Mouse (Mus musculus) midbrain, embryonic 11.5 days (tissue): ENCODE results near the gene Itsn1. TPM values are rescaled to one million over a fixed set of nuclear protein-coding genes. Genes with fewer than 3 reads are reported as not detected.

ENCODE experiments used
- ATAC-seq: fragments of 200-750 bp; cut with Nextera tagmentation; 2 replicates; pipeline ENCODE4 v1.8.0; 2017; ENCODE audit warnings: moderate TSS enrichment, moderate library complexity; ENCODE audit not compliant: low FRiP score
- DNase-seq: peaks from one replicate; pipeline ENCODE4 v3.0.0; 2015; ENCODE audit warnings: low spot score; ENCODE audit errors: missing footprints
- H3K27ac ChIP-seq: fragments of 300-500 bp; sonication (generic); 2 replicates; pipeline ENCODE4 v1.5.1; 2014; ENCODE audit warnings: low read depth, low read length
- H3K27me3 ChIP-seq: fragments of 300-500 bp; sonication (generic); 2 replicates; pipeline ENCODE4 v1.6.1; 2014; ENCODE audit warnings: mild to moderate bottlenecking, low read length, moderate library complexity, mixed read lengths; ENCODE audit not compliant: control insufficient read depth, insufficient read depth
- H3K36me3 ChIP-seq: fragments of 300-500 bp; sonication (generic); 2 replicates; pipeline ENCODE4 v1.6.1; 2014; ENCODE audit warnings: mild to moderate bottlenecking, low read length, moderate library complexity, mixed read lengths; ENCODE audit not compliant: control insufficient read depth, insufficient read depth
- H3K4me1 ChIP-seq: fragments of 300-500 bp; sonication (generic); 2 replicates; pipeline ENCODE4 v1.6.1; 2014; ENCODE audit warnings: low read length; ENCODE audit not compliant: control insufficient read depth, insufficient read depth
- H3K4me2 ChIP-seq: fragments of 300-500 bp; sonication (generic); 2 replicates; pipeline ENCODE4 v1.6.1; 2014; ENCODE audit warnings: mild to moderate bottlenecking, moderate library complexity
- H3K4me3 ChIP-seq: fragments of 300-500 bp; sonication (generic); 2 replicates; pipeline ENCODE4 v1.5.1; 2014; ENCODE audit warnings: low read depth, low read length
- H3K9ac ChIP-seq: fragments of 300-500 bp; sonication (generic); 2 replicates; pipeline ENCODE4 v1.6.1; 2014; ENCODE audit warnings: low read length
- H3K9me3 ChIP-seq: fragments of 300-500 bp; sonication (generic); 2 replicates; pipeline ENCODE4 v1.6.1; 2016; ENCODE audit warnings: low read length; ENCODE audit not compliant: control insufficient read depth
- WGBS: fragments of 180-500 bp; shearing (Covaris S2); extraction: QIAGEN DNeasy Blood & Tissue Kit; methylation state at CpG from one replicate; pipeline ENCODE4 v1.1.7; 2014; 5-methylcytosine and 5-hydroxymethylcytosine counted together
- polyA plus RNA-seq: library from polyadenylated mRNA; unstranded; fragments of >200 nt; fragmentation: Nextera tagmentation; extraction: Ambion mirVana; gene quantifications from 2 replicates; pipeline ENCODE4 v1.2.1, GENCODE M21; 2014

Gene Itsn1
- polyA plus RNA-seq, 1 experiment from 2014 or later, result 54.8 TPM

DNA sequence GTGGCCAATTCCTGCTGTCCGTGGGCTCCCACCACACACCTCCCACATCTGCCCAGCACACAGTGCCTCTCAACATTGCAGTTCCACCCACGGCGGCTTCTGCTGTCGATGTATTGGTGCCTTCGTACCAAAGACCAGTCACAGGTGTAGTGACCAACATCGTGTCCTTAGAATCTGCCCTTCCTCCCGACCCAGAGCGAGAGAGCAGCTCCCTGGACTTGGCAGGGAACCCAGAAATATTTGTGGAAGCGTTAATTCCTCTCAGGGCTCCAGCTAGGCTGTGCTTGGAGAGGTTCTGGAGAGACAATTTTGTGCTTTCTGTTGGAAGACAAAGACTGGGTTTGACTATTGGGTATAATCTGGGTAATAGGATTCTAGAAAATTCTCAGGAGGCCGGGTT, 217.2 kb downstream of the Itsn1 start:
- no peaks in the 10 kb centered on the region for H3K9me3 ChIP-seq
- 86% methylated on average over 10 of the region's 10 CpGs for WGBS
- DNase-seq (peak; percentile 79), ATAC-seq (no peak)
- no peaks in the 10 kb centered on the region for H3K36me3 ChIP-seq
- no peaks in the 10 kb centered on the region for H3K4me1 ChIP-seq
- H3K4me3 ChIP-seq, result no peak overlapping the region
- no peaks in the 10 kb centered on the region for H3K27me3 ChIP-seq
- H3K9ac ChIP-seq, result no peak overlapping the region
- no peak overlapping the region for H3K4me2 ChIP-seq
- H3K27ac ChIP-seq, result no peak overlapping the region

DNA sequence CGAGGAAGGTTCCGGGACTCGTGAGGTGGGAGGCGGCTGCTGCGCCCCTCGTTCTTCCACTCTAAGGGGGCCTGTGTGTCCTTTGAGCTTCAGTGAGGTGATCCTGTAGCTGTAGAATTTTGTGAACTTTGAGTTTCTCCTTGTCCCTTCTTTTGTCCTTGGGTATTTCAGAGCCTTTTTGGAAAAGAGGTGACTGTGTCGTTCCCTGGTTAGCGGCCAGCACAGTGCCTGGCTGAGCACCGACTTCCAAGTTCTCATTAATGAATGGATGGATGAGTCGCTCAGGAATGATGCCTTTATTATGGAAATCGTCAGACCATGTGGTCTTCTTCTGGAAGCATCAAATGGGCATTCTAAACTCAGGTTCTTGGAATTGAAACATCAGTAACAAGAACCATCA, 218.0 kb downstream of the Itsn1 start:
- Histone ChIP-seq H3K27me3 (no peaks in the 10 kb centered on the region), H3K4me3 (no peak overlapping the region), H3K9ac (no peak overlapping the region), H3K4me2 (no peak overlapping the region), H3K4me1 (no peaks in the 10 kb centered on the region), H3K27ac (no peak overlapping the region), H3K36me3 (no peaks in the 10 kb centered on the region), H3K9me3 (no peaks in the 10 kb centered on the region)
- ATAC-seq, result no peak
- DNase-seq, result no peak
- WGBS, result 72% methylated on average over 11 of the region's 11 CpGs

DNA sequence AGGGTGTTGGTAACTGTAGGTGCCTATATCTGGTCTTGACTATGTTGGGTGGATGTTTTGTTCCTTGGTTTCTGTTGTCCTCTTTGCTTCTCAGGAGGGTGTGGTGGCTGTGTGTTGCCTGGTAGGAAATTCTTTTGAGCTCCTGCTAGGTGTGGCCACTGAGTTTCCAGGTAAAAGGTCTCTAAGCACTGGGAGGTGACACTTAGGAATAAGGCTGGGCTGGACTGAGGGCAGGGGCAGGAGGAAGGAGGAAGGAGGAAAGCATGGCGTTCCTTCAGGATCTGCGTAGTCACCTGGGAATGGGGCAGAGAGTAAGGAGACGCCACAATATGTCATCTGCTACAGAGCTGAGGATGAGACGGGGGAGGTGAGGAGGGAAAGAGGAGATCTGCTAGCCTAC, 224.9 kb downstream of the Itsn1 start:
- H3K27me3 ChIP-seq, result no peaks in the 10 kb centered on the region
- no peaks in the 10 kb centered on the region for H3K4me1 ChIP-seq
- ATAC-seq (no peak), DNase-seq (no peak)
- H3K4me3 ChIP-seq, result no peak overlapping the region
- H3K9ac ChIP-seq, result no peak overlapping the region
- H3K36me3 ChIP-seq, result no peaks in the 10 kb centered on the region
- no peak overlapping the region for H3K4me2 ChIP-seq
- H3K9me3 ChIP-seq, result no peaks in the 10 kb centered on the region
- WGBS, result 88% methylated on average over 4 of the region's 4 CpGs
- H3K27ac ChIP-seq, result no peak overlapping the region

DNA sequence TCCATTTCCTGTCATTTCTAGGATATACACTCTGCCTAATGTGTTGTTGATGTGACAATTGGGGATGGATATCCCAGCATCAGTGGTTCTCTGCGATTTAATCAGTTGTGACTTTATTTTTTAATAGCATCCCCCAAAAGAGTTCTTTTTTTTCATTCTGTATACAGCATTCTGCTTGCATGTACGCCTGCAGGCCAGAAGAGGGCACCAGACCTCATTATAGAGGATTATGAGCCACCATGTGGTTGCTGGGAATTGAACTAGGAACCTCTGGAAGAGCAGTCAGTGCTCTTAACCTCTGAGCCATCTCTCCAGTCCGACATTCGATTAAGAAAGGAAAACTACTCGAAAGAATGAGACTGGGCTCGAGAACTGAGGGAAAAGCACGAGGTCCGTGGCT, 225.7 kb downstream of the Itsn1 start:
- DNase-seq (no peak), ATAC-seq (no peak)
- Histone ChIP-seq H3K27ac (no peak overlapping the region), H3K27me3 (no peaks in the 10 kb centered on the region), H3K4me1 (no peaks in the 10 kb centered on the region), H3K4me2 (no peak overlapping the region), H3K9ac (no peak overlapping the region), H3K36me3 (no peaks in the 10 kb centered on the region), H3K4me3 (no peak overlapping the region), H3K9me3 (no peaks in the 10 kb centered on the region)
- 87% methylated on average over 8 of the region's 8 CpGs for WGBS

DNA sequence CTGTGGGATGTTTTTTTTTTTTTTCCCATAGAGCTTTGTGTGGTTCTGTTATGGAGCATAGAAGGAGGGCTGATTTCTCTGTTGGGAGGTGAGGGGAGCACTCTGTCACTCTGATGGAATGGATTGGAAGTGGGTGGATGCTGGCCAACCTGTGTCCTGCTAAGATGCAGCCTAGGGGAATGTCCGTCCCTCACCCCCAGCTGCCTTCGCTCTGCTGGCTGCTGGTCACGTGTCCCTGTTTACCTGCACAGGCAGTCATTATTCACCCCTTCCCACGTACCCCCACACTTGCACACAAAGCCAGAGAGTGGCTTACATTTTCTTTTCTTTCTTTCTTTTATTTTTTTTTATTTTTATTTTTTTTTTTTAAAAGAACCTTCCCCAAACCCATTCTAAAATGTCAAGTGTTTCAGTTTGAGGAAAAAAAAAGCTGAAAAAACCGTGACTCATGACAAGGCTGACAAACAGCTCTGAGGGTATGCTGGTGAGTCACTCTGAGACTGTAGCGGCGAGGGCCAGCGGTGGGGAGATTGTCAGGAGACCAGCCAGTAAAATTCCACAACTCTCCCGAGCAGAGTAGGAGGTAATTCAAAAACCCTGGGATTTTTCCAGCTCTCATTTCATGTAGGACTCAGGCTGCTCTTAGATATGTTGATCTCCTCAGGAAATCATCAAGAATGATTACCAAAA, 233.3 kb downstream of the Itsn1 start:
- Histone ChIP-seq H3K27ac (peak overlapping the region; percentile 52; the same call in 1 of the 2 replicates), H3K9me3 (no peaks in the 10 kb centered on the region), H3K4me1 (peaks cover 20% of the 10 kb centered on the region; the same call in 1 of the 2 replicates), H3K9ac (peak overlapping the region; percentile 39; the same call in 1 of the 2 replicates), H3K36me3 (no peaks in the 10 kb centered on the region), H3K27me3 (no peaks in the 10 kb centered on the region), H3K4me2 (peak overlapping the region; percentile 30; the same call in 1 of the 2 replicates), H3K4me3 (no peak overlapping the region)
- 20% methylated on average over 9 of the region's 9 CpGs for WGBS
- peak; percentile 59 for ATAC-seq
- peak; percentile 89 for DNase-seq

DNA sequence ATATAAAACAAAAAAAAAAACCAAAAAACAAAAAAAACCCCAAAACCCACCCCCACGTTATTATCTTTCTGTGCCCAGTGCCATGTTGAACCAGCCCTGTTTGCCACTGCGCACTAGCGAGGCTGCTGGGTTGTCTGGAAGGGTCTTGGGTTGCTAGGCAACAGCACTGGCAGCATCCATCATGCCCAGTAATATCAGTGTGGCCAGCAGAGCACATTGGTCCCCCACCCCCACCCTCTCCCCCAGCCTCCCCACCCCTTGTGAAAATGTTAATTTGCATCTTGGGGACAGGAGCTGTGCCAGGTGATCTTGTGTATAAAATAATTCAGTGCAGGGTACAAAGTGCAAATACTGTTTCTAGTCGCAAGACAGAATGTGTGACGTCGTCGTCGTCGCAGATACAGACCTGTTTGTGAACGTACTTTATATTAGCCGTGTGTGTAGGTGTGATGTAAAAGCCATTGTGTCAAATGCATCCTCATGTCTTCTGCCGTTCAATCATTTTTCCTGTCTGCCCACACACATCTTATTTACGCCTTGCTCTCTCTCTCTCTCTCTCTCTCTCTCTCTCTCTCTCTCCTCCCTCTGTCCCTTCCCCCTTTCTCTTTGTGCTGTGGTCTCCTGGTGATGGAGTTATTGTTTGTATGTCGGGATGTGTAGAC, 233.9 kb downstream of the Itsn1 start:
- H3K9ac ChIP-seq, result peak overlapping the region; percentile 39; the same call in 1 of the 2 replicates
- peak; percentile 93 for ATAC-seq

DNA sequence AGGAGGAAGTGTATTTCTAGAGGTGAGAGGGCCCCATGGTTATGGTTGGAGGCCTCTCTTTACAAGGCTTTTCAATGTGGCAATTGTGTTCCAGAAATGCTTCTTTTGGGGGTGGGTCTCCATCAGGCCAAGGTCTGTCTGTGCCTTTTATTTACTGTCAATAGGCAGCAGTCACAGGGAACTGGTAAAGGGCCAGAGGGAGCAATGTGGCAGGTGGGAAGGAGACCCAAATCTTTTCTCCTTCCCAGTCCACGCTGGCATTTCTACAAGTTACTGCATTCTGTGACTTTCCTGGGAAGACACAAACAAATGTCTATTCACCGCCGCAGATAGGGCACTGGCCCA, 234.4 kb downstream of the Itsn1 start:
- H3K27ac ChIP-seq, result peak overlapping the region; percentile 32; the same call in 1 of the 2 replicates
- H3K4me2 ChIP-seq, result no peak overlapping the region
- ATAC-seq (no peak), DNase-seq (no peak)
- peaks cover 20% of the 10 kb centered on the region; the same call in 1 of the 2 replicates for H3K4me1 ChIP-seq
- WGBS, result 71% methylated on average over 3 of the region's 3 CpGs
- H3K36me3 ChIP-seq, result no peaks in the 10 kb centered on the region
- no peak overlapping the region for H3K9ac ChIP-seq
- no peak overlapping the region for H3K4me3 ChIP-seq
- H3K27me3 ChIP-seq, result no peaks in the 10 kb centered on the region
- H3K9me3 ChIP-seq, result no peaks in the 10 kb centered on the region

More for the DNA sequence above, 233.9 kb downstream of the Itsn1 start:
- H3K4me2 ChIP-seq, result peak overlapping the region; percentile 30; the same call in 1 of the 2 replicates
- peak overlapping the region; percentile 52; the same call in 1 of the 2 replicates for H3K27ac ChIP-seq
- DNase-seq, result peak; percentile 90
- H3K36me3 ChIP-seq, result no peaks in the 10 kb centered on the region
- H3K4me1 ChIP-seq, result peaks cover 20% of the 10 kb centered on the region; the same call in 1 of the 2 replicates
- no peaks in the 10 kb centered on the region for H3K27me3 ChIP-seq
- 44% methylated on average over 14 of the region's 14 CpGs for WGBS
- H3K4me3 ChIP-seq, result no peak overlapping the region
- H3K9me3 ChIP-seq, result no peaks in the 10 kb centered on the region

DNA sequence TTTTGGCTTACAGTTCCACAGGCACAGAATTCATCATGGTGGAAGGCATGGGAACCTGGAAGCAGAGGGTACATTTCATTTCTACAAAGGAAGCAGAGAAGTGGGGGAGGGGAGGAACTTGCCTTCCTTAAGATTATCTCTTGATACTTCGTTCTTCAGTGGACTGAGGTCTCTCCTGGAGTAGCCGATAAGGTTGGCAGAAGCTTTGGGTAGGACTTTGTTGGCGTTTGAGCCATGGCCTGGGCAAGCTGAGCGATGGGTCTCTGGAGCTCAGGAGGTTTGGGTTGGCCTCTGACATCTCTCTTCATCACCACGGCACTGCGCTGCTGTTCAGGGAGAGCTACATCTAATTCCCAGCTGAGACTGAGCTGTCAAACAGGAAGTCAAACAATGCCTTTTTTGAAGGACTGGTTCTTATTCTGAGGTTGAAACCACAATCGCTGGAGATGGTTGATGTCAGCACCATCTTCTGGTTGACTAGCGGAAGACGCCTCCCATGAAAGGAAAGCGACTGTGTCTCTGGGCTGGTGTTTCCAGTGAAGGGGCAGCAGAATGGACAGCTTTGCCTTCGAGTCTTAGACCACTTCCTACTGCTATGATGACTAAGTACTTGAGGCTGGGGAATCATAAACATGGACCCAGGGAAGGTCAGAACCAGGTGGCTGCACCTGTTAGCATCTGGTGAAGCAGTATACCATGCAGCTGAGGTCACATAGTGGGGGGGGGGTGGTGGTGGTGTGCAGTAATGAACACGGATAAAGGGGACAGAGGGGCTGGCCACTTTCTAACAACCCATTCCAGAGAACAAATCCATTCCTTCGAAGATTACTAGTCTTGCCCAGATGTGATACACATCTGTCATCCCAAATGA, 235.5 kb downstream of the Itsn1 start:
- WGBS, result 85% methylated on average over 13 of the region's 13 CpGs
- Histone ChIP-seq H3K9ac (no peak overlapping the region), H3K4me3 (no peak overlapping the region), H3K36me3 (no peaks in the 10 kb centered on the region), H3K4me1 (peaks cover 20% of the 10 kb centered on the region; the same call in 1 of the 2 replicates), H3K9me3 (no peaks in the 10 kb centered on the region), H3K27ac (no peak overlapping the region), H3K27me3 (no peaks in the 10 kb centered on the region), H3K4me2 (no peak overlapping the region)
- ATAC-seq, result no peak
- no peak for DNase-seq
